In the genomic region with DNA sequence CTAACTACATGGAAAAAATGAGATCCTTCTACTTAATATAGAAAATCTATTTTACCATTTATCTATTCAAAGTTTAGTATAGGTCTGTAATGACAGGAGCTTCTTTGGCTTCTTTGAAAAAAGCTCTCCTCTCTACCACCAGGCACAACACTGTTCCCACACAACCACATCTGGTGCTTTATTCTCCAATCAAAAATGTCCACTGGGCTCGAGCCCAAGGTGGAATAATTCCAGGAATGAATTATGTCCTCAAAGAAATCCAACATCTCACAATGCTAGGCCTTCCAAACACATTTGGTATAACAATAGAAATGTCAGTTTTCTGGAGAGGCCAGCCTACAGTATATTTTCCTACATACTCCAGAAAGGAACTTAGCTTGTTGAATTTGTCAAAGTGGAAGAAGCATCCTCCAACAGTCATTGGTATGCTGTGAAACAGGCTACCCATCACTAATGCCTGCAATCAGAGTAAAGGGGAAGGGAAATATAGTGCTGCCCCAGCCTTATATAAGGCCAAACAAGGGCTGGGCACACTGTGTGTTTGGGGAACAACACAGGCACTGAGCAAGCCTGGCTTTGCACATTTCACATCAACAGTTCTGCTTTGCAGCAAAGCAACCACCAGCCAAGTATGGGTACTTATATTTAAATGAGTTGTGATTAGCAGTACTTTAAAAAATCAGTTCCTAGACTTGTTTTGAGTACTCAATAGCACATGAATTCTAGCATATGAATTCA, we compare ENCODE assay signal across 20 mouse cellular contexts.
DNase-seq lines count a peak whose midpoint lies in the region; ATAC-seq and TF ChIP-seq lines count a peak whose summit lies in the region.
"Had no signal": no experiment of that assay in that cellular context is flagged by ENCODE, and none has a peak within 500 bp of the region (broad histone marks: within the 10 kb centered on the region; RNA-seq: fewer than 3 reads in every experiment).

No protein-coding gene starts in this region.

- H3K9ac ChIP-seq in forebrain, postnatal 0 days = no peak overlapping the region
- H3K9ac ChIP-seq in forebrain, embryonic 13.5 days = no peak overlapping the region
- H3K9ac ChIP-seq: embryonic facial prominence, embryonic 15.5 days; hindbrain, embryonic 14.5 days; intestine, embryonic 15.5 days; limb, embryonic 13.5 days; liver, embryonic 15.5 days; midbrain, embryonic 12.5 days; neural tube, embryonic 12.5 days had no signal

- H3K27me3 ChIP-seq in forebrain, postnatal 0 days (ENCODE audit: insufficient read depth, low read length) = no peaks in the 10 kb centered on the region
- H3K27me3 ChIP-seq in forebrain, embryonic 13.5 days = no peaks in the 10 kb centered on the region
- H3K27me3 ChIP-seq: embryonic facial prominence, embryonic 15.5 days; intestine, embryonic 15.5 days; limb, embryonic 13.5 days; liver, embryonic 15.5 days; midbrain, embryonic 12.5 days; neural tube, embryonic 12.5 days had no signal

- no peaks in the 10 kb centered on the region for H3K4me1 ChIP-seq in forebrain, postnatal 0 days (ENCODE audit: insufficient read depth)
- H3K4me1 ChIP-seq in forebrain, embryonic 13.5 days = no peaks in the 10 kb centered on the region
- H3K4me1 ChIP-seq: embryonic facial prominence, embryonic 15.5 days; heart, embryonic 10.5 days; intestine, embryonic 15.5 days; limb, embryonic 13.5 days; liver, embryonic 15.5 days; midbrain, embryonic 12.5 days; neural tube, embryonic 12.5 days had no signal

- no peaks in the 10 kb centered on the region for H3K9me3 ChIP-seq in forebrain, postnatal 0 days (ENCODE audit: low read length)
- H3K9me3 ChIP-seq in forebrain, embryonic 13.5 days (replicated peaks) = no peaks in the 10 kb centered on the region
- H3K9me3 ChIP-seq: embryonic facial prominence, embryonic 15.5 days; heart, embryonic 10.5 days; intestine, embryonic 15.5 days; limb, embryonic 13.5 days; liver, embryonic 15.5 days; midbrain, embryonic 12.5 days; neural tube, embryonic 12.5 days had no signal

- peak; percentile 14; the same call in 1 of the 2 replicates for ATAC-seq in forebrain, postnatal 0 days
- ATAC-seq in forebrain, embryonic 13.5 days = no peak
- ATAC-seq: intestine, embryonic 15.5 days had no signal

- intact Hi-C loops in left cerebral cortex, postnatal 36 days (cut with DNase I) = no loop called here

- WGBS in forebrain, postnatal 0 days = 32% methylated on average over 1 of the region's 1 CpGs
- WGBS in forebrain, embryonic 13.5 days = 53% methylated on average over 1 of the region's 1 CpGs

- no peak overlapping the region for H3K4me3 ChIP-seq in forebrain, postnatal 0 days (ENCODE audit: low read depth, low read length)
- no peak overlapping the region for H3K4me3 ChIP-seq in forebrain, embryonic 13.5 days
- H3K4me3 ChIP-seq: embryonic facial prominence, embryonic 15.5 days; heart, embryonic 10.5 days; intestine, embryonic 15.5 days; limb, embryonic 13.5 days; liver, embryonic 15.5 days; midbrain, embryonic 12.5 days; neural tube, embryonic 12.5 days had no signal

- no peak for TF ChIP-seq CTCF in forebrain, postnatal 0 days (IDR thresholded peaks at IDR 0.05; ENCODE audit: low read depth)

- no peaks in the 10 kb centered on the region for H3K36me3 ChIP-seq in forebrain, postnatal 0 days (ENCODE audit: insufficient read depth)
- no peaks in the 10 kb centered on the region for H3K36me3 ChIP-seq in forebrain, embryonic 13.5 days (ENCODE audit: poor library complexity, severe bottlenecking)
- H3K36me3 ChIP-seq: embryonic facial prominence, embryonic 15.5 days; heart, embryonic 10.5 days; intestine, embryonic 15.5 days; limb, embryonic 13.5 days; liver, embryonic 15.5 days; midbrain, embryonic 12.5 days; neural tube, embryonic 12.5 days had no signal

- no peak overlapping the region for H3K4me2 ChIP-seq in forebrain, postnatal 0 days (ENCODE audit: low read depth)
- no peak overlapping the region for H3K4me2 ChIP-seq in forebrain, embryonic 13.5 days
- H3K4me2 ChIP-seq: embryonic facial prominence, embryonic 15.5 days; hindbrain, embryonic 14.5 days; intestine, embryonic 15.5 days; limb, embryonic 13.5 days; liver, embryonic 15.5 days; midbrain, embryonic 12.5 days; neural tube, embryonic 12.5 days had no signal

- peak; percentile 4 for DNase-seq in forebrain, postnatal 0 days
- DNase-seq in 3T3-L1 (ENCODE audit: low read depth, low spot score) = peak; percentile 3
- DNase-seq in frontal cortex, adult 2 months (ENCODE audit: extremely low spot score in 1 of 2, low spot score in 1 of 2) = peak; percentile 32 to 64
- peak; percentile 40 to 47 for DNase-seq in left cerebral cortex, postnatal 36 days (ENCODE audit: low spot score in 2 of 2)
- DNase-seq in embryo, embryonic 10 days (ENCODE audit: low spot score) = no peak
- no peak for DNase-seq in cerebellum, postnatal 25 days
- DNase-seq in spleen, postnatal 4 days (ENCODE audit: low spot score in 2 of 2) = no peak
- DNase-seq: adrenal gland, postnatal 36 days; B cell, adult 2 months; cerebellum, adult 8-10 months; thymus, postnatal 25 days had no signal

- no peak overlapping the region for H3K27ac ChIP-seq in forebrain, postnatal 0 days (ENCODE audit: low read depth, low read length)
- no peak overlapping the region for H3K27ac ChIP-seq in forebrain, embryonic 13.5 days
- H3K27ac ChIP-seq: embryonic facial prominence, embryonic 15.5 days; heart, embryonic 10.5 days; hindbrain, embryonic 14.5 days; intestine, embryonic 15.5 days; limb, embryonic 13.5 days; liver, embryonic 15.5 days; midbrain, embryonic 12.5 days; neural tube, embryonic 12.5 days had no signal

Comparison
In these comparisons a context has a peak if more than half of its experiments do, and no peak if none do; other contexts are left out.
1. DNase-seq: peak in forebrain, postnatal 0 days (single experiment), 3T3-L1 (single experiment), frontal cortex, adult 2 months (2 of 2) and left cerebral cortex, postnatal 36 days (2 of 2); none in embryo, embryonic 10 days (single experiment), cerebellum, postnatal 25 days (0 of 2) and spleen, postnatal 4 days (0 of 2).